Mouse (Mus musculus) left cerebral cortex, postnatal 10 days (tissue): ENCODE measurements around the gene Itpkb. TPM values are rescaled to one million over a fixed set of nuclear protein-coding genes. Genes with fewer than 3 reads are reported as not detected.

Source experiments
- DNase-seq, 2 experiments: peaks; one replicate each; pipeline ENCODE4 v3.0.0; 2021 to 2022; ENCODE audit warnings: low spot score in 2 of 2, mixed read lengths in 1 of 2; ENCODE audit errors: extremely low spot score in 1 of 2
- intact Hi-C: fragments of 180-260 bp; cut with DNase I; formaldehyde crosslinking; loops from one replicate; pipeline ENCODE4 v1.15.1; 2025
- total RNA-seq, 2 experiments: library from RNA; stranded (reverse); gene quantifications; 2 replicates each; pipeline ENCODE4 v1.2.3; 2021

Itpkb gene
- total RNA-seq, 2 experiments from 2014 or later: 11.6 to 12.9 TPM

DNA sequence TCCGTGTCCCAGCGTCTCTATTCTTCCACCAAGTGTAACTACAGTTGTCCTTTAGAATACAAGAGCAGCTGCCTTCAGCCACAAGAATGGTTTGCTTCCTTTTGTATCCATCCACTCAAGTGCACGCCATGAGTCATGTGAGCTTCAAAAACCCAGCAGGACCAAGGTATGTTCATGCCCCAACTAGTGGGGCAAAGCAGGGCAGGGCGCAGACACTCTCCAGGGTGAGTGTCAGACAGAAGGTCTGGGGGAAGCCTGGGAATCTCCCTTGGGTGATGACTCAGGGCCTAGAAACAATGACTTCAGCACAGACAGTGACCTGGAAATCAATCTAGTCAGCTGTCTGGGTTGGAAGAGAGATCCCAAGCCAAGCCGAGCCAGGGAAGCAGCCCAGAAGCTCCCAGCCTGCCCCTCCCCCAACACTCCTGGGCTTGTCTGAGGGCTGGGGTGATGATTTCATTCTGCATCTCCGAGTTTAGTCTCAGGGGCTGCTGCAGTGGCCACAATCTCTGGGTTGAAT, 17.4 kb upstream of the Itpkb start:
- DNase-seq: peak in 1 of 2 experiments; percentile 69
- intact Hi-C loops: no loop called here

DNA sequence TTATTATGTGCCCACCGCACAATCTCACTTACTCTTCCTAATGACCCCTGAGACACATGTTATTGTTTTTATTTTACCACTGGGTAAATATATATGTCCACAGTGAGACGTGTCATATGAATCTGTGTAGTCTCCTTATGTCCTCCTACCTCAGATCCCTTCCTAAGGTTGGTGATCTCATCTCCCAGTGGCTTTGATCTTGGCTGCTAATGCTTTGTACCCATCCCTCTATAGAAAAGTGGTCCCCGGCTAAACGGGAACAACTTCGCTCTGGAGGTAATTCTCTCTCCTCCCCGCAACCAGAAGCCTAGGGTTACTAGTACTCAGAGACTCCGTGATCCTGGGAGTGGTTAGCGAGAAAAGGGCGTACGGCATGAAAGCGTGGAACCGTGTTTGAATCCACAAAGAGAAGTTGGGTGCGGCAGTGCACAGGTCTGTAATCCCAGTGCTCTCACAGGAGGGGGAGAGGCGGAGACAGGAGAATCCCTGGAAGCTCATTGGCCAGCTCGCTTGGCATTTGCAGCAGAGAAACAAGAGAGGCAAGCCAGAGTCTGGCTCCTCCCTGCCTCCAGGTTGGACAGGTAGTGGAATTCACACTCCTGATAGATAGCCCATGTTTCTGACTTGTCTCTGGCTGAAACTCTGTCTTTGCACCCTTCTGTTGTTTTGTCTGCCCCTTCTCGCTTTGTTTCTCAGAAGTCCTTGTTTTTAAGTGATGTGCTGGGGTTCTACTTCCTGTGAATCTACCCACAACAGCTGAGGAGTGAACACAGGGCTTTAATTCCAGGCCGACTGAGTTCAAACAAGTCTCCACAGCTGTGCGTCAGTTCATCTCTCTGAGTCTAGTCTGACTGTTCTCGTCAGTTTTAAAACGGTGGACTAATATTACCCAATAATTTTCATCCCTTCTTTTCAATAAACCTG, 16.5 kb upstream of the Itpkb start:
- peak in 1 of 2 experiments; percentile 45 for DNase-seq
- intact Hi-C loops: no loop called here

GRCm38 (mm10) chr1:180314641-180315040, 15.6 kb upstream of the Itpkb start:
- intact Hi-C loops: no loop called here
- DNase-seq: no peak

DNA sequence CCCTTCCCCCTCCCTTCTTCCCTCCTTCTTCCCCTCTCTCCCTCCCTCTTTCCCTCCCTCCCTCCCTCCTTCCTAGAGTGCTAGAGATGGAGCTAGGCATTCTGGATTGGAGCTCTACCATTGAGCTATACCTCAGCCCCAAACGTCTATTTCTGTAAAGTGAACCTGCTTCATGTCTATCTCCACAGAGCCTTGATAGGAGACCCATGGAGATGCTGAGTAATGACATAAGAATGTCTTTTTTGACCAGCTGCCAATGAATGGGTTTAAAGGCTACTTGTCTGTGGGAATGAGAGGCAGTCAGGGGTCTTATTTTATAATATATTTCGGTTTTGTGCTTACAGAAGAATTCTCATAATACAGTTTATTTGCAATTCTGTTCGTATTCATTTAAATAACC, 15.2 kb upstream of the Itpkb start:
- DNase-seq: no peak
- intact Hi-C loops: no loop called here

DNA sequence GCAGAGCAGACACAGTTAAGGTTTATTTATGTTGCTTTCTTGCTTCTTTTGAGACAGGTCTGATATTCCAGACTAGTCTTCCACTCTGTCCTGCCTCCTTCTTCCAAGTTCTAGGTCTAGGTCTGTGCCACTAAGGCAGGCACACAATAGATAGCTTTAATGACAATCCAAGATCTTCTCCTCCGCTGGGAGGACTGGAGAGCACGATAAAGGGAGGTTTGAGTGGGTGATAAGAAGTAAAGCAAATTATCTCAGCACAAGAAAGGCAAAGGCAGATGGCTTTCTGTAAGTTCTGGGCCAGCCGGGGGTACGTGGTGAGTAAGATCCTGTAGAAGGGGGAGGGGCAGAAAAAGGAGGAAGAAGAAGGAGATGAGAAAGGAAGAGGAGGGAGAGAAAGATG, 12.8 kb upstream of the Itpkb start:
- intact Hi-C loops: no loop called here

GRCm38 (mm10) chr1:180318407-180318806, 11.9 kb upstream of the Itpkb start:
- DNase-seq: no peak
- intact Hi-C loops: no loop called here

More for the DNA sequence above, 12.8 kb upstream of the Itpkb start:
- no peak for DNase-seq

- intact Hi-C loops: no loop called here
- no peak for DNase-seq
Measured at GRCm38 (mm10) chr1:180319895-180320294, 10.4 kb upstream of the Itpkb start.

GRCm38 (mm10) chr1:180322896-180323295, 7.4 kb upstream of the Itpkb start:
- DNase-seq: no peak
- intact Hi-C loops: no loop called here

DNA sequence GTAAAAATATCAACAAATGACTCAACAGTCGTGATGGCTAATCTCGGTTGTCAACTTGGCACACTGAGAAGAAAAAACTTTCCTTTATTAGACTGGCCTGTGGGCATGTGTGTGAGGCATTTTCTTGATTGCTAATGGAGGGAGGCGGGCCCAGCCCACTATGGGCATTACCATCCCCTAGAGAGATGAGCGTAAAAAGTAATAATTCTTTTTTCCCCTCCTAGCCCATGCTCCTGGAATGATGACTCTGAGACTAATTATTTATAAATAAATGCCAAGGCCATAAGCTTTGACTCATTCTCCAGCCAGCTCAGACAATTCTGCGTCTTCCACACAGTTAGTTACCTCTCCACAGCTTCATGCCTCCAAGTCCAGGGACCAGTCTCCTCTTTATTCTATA, 6.8 kb upstream of the Itpkb start:
- intact Hi-C loops: no loop called here

DNA sequence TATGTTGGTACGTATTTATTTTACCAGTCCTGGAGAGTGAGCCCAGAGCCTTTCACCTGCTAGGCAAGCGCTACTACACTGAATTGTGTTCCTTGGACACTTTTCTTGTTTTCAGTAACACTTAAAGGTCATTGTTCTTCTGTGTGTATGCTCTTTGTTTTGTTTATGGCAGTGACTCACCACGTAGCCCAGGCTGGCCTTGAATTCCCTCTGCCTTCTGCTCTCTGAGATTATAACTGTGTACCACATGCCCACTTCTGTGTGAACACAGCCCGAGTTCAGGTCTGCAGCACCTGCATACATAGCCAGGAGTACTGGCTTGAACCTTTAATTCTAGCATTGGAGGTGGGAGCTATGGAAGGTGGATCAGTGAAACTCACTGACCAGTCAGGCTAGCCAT, 6.0 kb upstream of the Itpkb start:
- DNase-seq: no peak

More for the DNA sequence above, 6.8 kb upstream of the Itpkb start:
- no peak for DNase-seq

GRCm38 (mm10) chr1:180328794-180329665, 1.3 kb upstream of the Itpkb start:
- intact Hi-C loops: no loop called here
- no peak for DNase-seq

More for the DNA sequence above, 6.0 kb upstream of the Itpkb start:
- intact Hi-C loops: no loop called here

- intact Hi-C loops: loop anchor here (2.0 to 5.0 kb wide), 3 partner anchors 35 to 77 kb away; no protein-coding TSS in a partner anchor
- no peak for DNase-seq
Measured at GRCm38 (mm10) chr1:180329706-180330105, 579 bp upstream of the Itpkb start.

- peak in 1 of 2 experiments; percentile 68 for DNase-seq
- intact Hi-C loops: loop anchor here (2.0 to 5.0 kb wide), 3 partner anchors 34 to 76 kb away; no protein-coding TSS in a partner anchor
Measured at GRCm38 (mm10) chr1:180330707-180331545, 641 bp downstream of the Itpkb start.

DNA sequence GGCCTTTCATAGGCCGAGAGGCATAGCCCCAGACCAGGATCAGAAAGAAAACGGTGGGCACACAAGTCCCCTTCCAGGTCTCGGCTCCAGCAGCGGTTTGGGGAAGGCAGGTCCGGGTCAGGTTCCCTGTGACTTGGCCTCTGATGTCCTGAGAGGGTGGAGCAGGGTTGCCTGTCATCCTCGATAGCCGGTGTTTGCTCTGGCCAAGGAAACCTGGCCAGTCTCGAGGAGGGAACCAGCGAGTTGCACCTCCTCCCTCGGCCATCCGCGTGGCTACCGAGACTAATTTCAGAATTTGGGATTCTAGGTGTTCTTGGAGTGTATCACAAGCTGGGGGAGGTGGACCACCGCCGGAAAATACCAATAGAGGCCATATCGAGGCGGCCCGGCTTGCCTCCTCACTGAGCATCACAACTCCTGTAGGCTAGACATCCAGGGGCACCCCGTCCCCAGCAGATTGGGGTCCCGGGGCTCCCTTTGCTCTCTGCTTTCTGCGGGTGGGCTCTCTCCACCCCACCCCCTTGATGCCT, 1.3 kb downstream of the Itpkb start:
- DNase-seq: peak in 1 of 2 experiments; percentile 50
- intact Hi-C loops: loop anchor here (2.0 to 5.0 kb wide), 3 partner anchors 33 to 75 kb away; no protein-coding TSS in a partner anchor

- intact Hi-C loops: loop anchor here (5.0 kb wide), 1 partner anchor 55 kb away; no protein-coding TSS in a partner anchor
- peak in 1 of 2 experiments; percentile 76 for DNase-seq
Measured at GRCm38 (mm10) chr1:180332076-180332927, 2.0 kb downstream of the Itpkb start.

- no peak for DNase-seq
- intact Hi-C loops: loop anchor here (5.0 kb wide), 1 partner anchor 54 kb away; no protein-coding TSS in a partner anchor
Measured at GRCm38 (mm10) chr1:180332928-180333440, 2.7 kb downstream of the Itpkb start.

DNA sequence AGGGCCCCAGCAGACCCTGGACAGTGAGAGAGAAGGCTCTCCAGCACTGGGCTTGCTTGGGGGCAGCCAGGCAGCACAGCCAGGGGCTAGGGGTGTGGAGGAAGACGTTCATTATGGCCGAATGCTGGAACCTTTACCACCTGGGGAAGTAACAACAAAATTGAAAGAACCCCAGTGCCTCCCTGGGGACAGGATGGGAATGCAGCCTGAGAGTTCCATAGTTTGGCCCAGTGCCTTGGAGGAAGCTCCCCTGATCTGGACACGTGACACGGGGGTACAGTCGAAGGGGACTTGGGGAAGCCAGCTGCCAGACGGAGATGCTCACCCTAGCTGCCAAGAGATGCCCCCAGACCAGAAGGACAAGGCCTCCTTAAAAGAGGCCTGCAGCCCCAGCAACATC, 3.3 kb downstream of the Itpkb start:
- DNase-seq: no peak
- intact Hi-C loops: loop anchor here (5.0 kb wide), 1 partner anchor 54 kb away; no protein-coding TSS in a partner anchor
